Mouse (Mus musculus) neural tube, embryonic 14.5 days (tissue): ENCODE data around the gene Rac3. TPM values are rescaled to one million over a fixed set of nuclear protein-coding genes. Genes with fewer than 3 reads are reported as not detected.

Source experiments
- ATAC-seq: fragments of 200-750 bp; cut with Nextera tagmentation; 2 replicates; pipeline ENCODE4 v1.8.0; 2017; ENCODE audit warnings: low read depth, mild to moderate bottlenecking, moderate TSS enrichment, moderate library complexity
- H3K27ac ChIP-seq: fragments of 300-500 bp; sonication (generic); 2 replicates; pipeline ENCODE4 v1.5.1; 2014; ENCODE audit warnings: low read depth, mild to moderate bottlenecking, control low read depth, low read length, moderate library complexity, mixed read lengths
- H3K27me3 ChIP-seq: fragments of 300-500 bp; sonication (generic); 2 replicates; pipeline ENCODE4 v1.6.1; 2014; ENCODE audit warnings: low read length; ENCODE audit not compliant: control insufficient read depth, insufficient read depth
- H3K36me3 ChIP-seq: fragments of 300-500 bp; sonication (generic); 2 replicates; pipeline ENCODE4 v1.6.1; 2014; ENCODE audit warnings: low read length, mixed read lengths; ENCODE audit not compliant: control insufficient read depth, insufficient read depth
- H3K4me1 ChIP-seq: fragments of 300-500 bp; sonication (generic); 2 replicates; pipeline ENCODE4 v1.6.1; 2014; ENCODE audit warnings: low read length; ENCODE audit not compliant: control insufficient read depth, insufficient read depth
- H3K4me2 ChIP-seq: fragments of 300-500 bp; sonication (generic); 2 replicates; pipeline ENCODE4 v1.6.1; 2014; ENCODE audit warnings: mild to moderate bottlenecking, low read depth, low read length, control low read depth
- H3K4me3 ChIP-seq: fragments of 300-500 bp; sonication (generic); 2 replicates; pipeline ENCODE4 v1.5.1; 2014; ENCODE audit warnings: low read depth, low read length, control low read depth, mixed read lengths
- H3K9ac ChIP-seq: fragments of 300-500 bp; sonication (generic); replicated peaks from 2 replicates; pipeline ENCODE4 v1.6.1; 2014; ENCODE audit warnings: low read depth, mild to moderate bottlenecking, control low read depth, low read length, mixed read lengths
- H3K9me3 ChIP-seq: fragments of 300-500 bp; sonication (generic); 2 replicates; pipeline ENCODE4 v1.6.1; 2016; ENCODE audit warnings: low read length; ENCODE audit not compliant: control insufficient read depth
- WGBS: fragments of 180-500 bp; shearing (Covaris S2); extraction: QIAGEN DNeasy Blood & Tissue Kit; methylation state at CpG from one replicate; pipeline ENCODE4 v1.1.7; 2014; 5-methylcytosine and 5-hydroxymethylcytosine counted together
- polyA plus RNA-seq: library from polyadenylated mRNA; unstranded; fragments of >200 nt; fragmentation: Nextera tagmentation; extraction: Ambion mirVana; gene quantifications from 2 replicates; pipeline ENCODE4 v1.2.1, GENCODE M21; 2014

Rac3 gene
- polyA plus RNA-seq, 1 experiment from 2014 or later: 135 TPM

DNA sequence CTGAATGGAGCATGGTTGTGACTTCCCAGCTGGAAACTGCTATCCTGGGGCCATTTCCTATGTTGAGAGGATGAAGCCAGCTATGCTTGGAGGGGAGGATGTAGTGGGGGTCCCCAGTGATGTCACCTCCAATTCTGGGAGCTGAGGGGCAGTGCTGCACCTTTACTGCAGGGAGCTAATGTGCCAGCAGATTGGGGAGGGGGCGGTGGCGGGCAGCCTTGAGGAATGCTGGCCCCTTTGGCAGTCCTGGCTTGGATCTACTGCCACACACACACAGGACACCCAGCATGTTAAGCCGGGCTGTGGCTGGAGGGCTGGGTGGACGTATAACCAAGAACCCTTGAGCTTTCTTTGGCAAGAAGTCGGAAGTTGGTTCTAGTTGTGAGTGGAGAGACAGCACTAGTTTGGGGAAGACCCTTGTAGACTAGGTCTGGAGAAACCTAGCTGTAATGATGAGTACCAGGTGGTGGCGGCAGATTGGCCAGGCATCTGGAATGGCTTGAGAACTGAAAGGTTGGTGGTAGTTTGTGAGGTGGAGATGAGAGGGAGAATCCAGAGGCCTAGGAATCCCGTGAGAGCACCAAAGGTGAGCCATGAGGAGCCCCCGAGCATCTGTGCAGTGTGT is 9.2 kb upstream of the Rac3 start:
- ATAC-seq: no peak
- H3K27ac ChIP-seq: no peak overlapping the region
- H3K4me2 ChIP-seq: no peak overlapping the region
- H3K9me3 ChIP-seq: no peaks in the 10 kb centered on the region
- no peaks in the 10 kb centered on the region for H3K27me3 ChIP-seq
- H3K4me1 ChIP-seq: peaks cover 20% of the 10 kb centered on the region
- peaks cover 6% of the 10 kb centered on the region for H3K36me3 ChIP-seq
- no peak overlapping the region for H3K4me3 ChIP-seq
- H3K9ac ChIP-seq: no peak overlapping the region
- WGBS: 59% methylated on average over 8 of the region's 8 CpGs

DNA sequence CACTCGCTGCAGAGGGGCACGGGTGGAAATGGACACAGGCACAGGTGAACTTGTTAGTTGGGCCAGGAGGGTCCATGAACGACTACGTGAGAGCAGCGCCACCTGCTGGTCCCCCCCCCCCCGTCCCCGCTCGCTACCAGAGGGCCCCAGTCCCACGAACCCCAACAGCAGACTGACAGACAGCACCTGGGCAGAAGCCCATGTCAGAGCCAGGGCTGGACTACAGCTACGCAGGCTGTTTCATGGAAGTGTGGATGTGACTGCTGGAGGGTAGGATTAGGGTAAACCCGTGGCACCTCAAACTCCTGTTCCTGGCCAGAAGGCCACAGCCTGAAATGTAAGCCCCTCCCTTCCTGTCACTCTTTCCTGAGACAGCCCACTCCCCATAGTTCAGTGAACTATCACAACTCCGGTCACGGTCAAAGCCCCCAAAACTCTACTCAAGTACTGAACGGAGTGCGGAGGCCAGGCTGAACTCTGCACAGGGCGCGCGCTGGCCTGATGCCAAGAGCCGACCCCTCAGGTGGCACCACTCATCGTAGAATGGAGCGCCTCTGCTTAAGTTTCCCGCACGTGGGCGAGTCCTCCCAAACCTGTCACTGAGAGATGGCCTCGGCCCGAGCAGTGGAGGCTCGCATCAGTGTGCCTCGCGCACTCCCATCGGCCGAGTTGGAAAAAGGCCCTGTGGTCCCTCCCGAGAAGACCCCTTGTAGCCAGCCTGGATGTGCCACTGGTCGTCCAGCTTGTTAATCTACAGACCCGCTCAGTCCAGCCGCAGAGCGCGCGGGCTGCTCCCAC is 8.3 kb upstream of the Rac3 start:
- Histone ChIP-seq H3K36me3 (peaks cover 10% of the 10 kb centered on the region), H3K27me3 (no peaks in the 10 kb centered on the region), H3K9me3 (no peaks in the 10 kb centered on the region), H3K4me2 (peak overlapping the region; percentile 96), H3K9ac (peak overlapping the region; percentile 47), H3K27ac (peak overlapping the region; percentile 17; the same call in 1 of the 2 replicates), H3K4me3 (peak overlapping the region; percentile 51), H3K4me1 (peaks cover 18% of the 10 kb centered on the region)
- WGBS: 1% methylated on average over 37 of the region's 38 CpGs
- peak; percentile 5 for ATAC-seq

GRCm38 (mm10) chr11:120713580-120714518 is 7.4 kb upstream of the Rac3 start, which contains the start of the genes Cenpx and Lrrc45:
TSS of gene Cenpx (minus strand) at chr11:120713738.
TSS of gene Lrrc45 (plus strand) at chr11:120713925.
- peak; percentile 97 for ATAC-seq
- 2% methylated on average over 53 of the region's 53 CpGs for WGBS
- no peaks in the 10 kb centered on the region for H3K9me3 ChIP-seq
- peak within 1 kb of the TSS; percentile 17; the same call in 1 of the 2 replicates for H3K27ac ChIP-seq
- H3K4me3 ChIP-seq: peak within 1 kb of the TSS; percentile 51
- H3K27me3 ChIP-seq: no peaks in the 10 kb centered on the region
- peaks cover 18% of the 10 kb centered on the region for H3K36me3 ChIP-seq
- H3K4me2 ChIP-seq: peak within 1 kb of the TSS; percentile 96
- H3K4me1 ChIP-seq: peaks cover 18% of the 10 kb centered on the region
- peak within 1 kb of the TSS; percentile 59 for H3K9ac ChIP-seq

DNA sequence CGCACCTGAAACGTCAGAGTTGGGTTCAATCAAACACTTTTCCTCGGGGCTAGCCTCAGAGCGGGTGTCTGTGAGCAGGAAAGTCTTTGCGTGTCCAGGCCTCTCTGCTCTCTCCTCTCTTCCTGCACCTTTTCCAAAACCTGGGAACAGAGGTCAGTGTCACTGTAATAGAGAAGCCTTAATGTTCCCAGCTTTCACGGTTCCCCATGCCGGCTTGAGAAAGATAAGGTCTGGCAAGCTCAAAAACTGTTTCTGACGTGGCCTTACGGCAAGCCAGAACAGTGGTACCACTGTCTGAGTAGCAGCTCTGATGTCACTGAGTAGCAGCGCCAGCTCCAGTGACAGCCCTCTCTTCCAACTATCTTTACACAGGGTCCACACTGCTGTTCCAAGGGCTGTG is 6.7 kb upstream of the Rac3 start:
- Histone ChIP-seq H3K27ac (no peak overlapping the region), H3K9ac (peak overlapping the region; percentile 59), H3K4me2 (peak overlapping the region; percentile 96), H3K4me3 (peak overlapping the region; percentile 51), H3K9me3 (no peaks in the 10 kb centered on the region), H3K27me3 (no peaks in the 10 kb centered on the region), H3K36me3 (peaks cover 20% of the 10 kb centered on the region), H3K4me1 (peaks cover 18% of the 10 kb centered on the region)
- 62% methylated on average over 10 of the region's 10 CpGs for WGBS
- no peak for ATAC-seq

- Histone ChIP-seq H3K4me1 (peaks cover 18% of the 10 kb centered on the region), H3K4me3 (no peak overlapping the region), H3K27ac (no peak overlapping the region), H3K27me3 (no peaks in the 10 kb centered on the region), H3K9me3 (no peaks in the 10 kb centered on the region), H3K36me3 (peaks cover 20% of the 10 kb centered on the region), H3K9ac (no peak overlapping the region), H3K4me2 (peak overlapping the region; percentile 96; the same call in 1 of the 2 replicates)
- no peak for ATAC-seq
- 94% methylated on average over 9 of the region's 9 CpGs for WGBS
Measured at GRCm38 (mm10) chr11:120715131-120715530, 6.1 kb upstream of the Rac3 start.

GRCm38 (mm10) chr11:120719242-120719641 is 2.0 kb upstream of the Rac3 start:
- H3K9me3 ChIP-seq: no peaks in the 10 kb centered on the region
- peaks cover 14% of the 10 kb centered on the region; the same call in 1 of the 2 replicates for H3K36me3 ChIP-seq
- no peak overlapping the region for H3K4me3 ChIP-seq
- H3K27me3 ChIP-seq: no peaks in the 10 kb centered on the region
- WGBS: 91% methylated on average over 9 of the region's 9 CpGs
- H3K27ac ChIP-seq: no peak overlapping the region
- no peak overlapping the region for H3K4me2 ChIP-seq
- H3K9ac ChIP-seq: no peak overlapping the region
- H3K4me1 ChIP-seq: peaks cover 12% of the 10 kb centered on the region
- no peak for ATAC-seq

GRCm38 (mm10) chr11:120719841-120720376 is 1.4 kb upstream of the Rac3 start:
- WGBS: 88% methylated on average over 13 of the region's 13 CpGs
- Histone ChIP-seq H3K4me2 (0 out of 2 replicates have a peak overlapping the region, but pooled peaks have one; percentile 54), H3K9ac (no peak overlapping the region)

GRCm38 (mm10) chr11:120720450-120720849 is 820 bp upstream of the Rac3 start:
- peaks cover 5% of the 10 kb centered on the region; the same call in 1 of the 2 replicates for H3K4me1 ChIP-seq
- H3K27me3 ChIP-seq: no peaks in the 10 kb centered on the region
- H3K4me2 ChIP-seq: peak overlapping the region; percentile 54
- WGBS: 12% methylated on average over 17 of the region's 17 CpGs
- no peaks in the 10 kb centered on the region for H3K9me3 ChIP-seq
- 0 out of 2 replicates have a peak overlapping the region, but pooled peaks have one; percentile 55 for H3K27ac ChIP-seq
- H3K36me3 ChIP-seq: peaks cover 14% of the 10 kb centered on the region; the same call in 1 of the 2 replicates
- peak overlapping the region; percentile 93 for H3K9ac ChIP-seq
- ATAC-seq: peak; percentile 22; the same call in 1 of the 2 replicates
- peak overlapping the region; percentile 70 for H3K4me3 ChIP-seq

More at GRCm38 (mm10) chr11:120719841-120720376, 1.4 kb upstream of the Rac3 start:
- Histone ChIP-seq H3K27ac (no peak overlapping the region), H3K27me3 (no peaks in the 10 kb centered on the region), H3K36me3 (peaks cover 14% of the 10 kb centered on the region; the same call in 1 of the 2 replicates), H3K4me3 (no peak overlapping the region), H3K4me1 (peaks cover 6% of the 10 kb centered on the region), H3K9me3 (no peaks in the 10 kb centered on the region)
- ATAC-seq: no peak
